Mouse (Mus musculus) kidney, postnatal 14 days (tissue): ENCODE results near the gene Fgfr1op2.

ENCODE experiments used
- DNase-seq: peaks from one replicate; pipeline ENCODE4 v3.0.0; 2022; ENCODE audit warnings: mixed read lengths

The Fgfr1op2 gene

DNA sequence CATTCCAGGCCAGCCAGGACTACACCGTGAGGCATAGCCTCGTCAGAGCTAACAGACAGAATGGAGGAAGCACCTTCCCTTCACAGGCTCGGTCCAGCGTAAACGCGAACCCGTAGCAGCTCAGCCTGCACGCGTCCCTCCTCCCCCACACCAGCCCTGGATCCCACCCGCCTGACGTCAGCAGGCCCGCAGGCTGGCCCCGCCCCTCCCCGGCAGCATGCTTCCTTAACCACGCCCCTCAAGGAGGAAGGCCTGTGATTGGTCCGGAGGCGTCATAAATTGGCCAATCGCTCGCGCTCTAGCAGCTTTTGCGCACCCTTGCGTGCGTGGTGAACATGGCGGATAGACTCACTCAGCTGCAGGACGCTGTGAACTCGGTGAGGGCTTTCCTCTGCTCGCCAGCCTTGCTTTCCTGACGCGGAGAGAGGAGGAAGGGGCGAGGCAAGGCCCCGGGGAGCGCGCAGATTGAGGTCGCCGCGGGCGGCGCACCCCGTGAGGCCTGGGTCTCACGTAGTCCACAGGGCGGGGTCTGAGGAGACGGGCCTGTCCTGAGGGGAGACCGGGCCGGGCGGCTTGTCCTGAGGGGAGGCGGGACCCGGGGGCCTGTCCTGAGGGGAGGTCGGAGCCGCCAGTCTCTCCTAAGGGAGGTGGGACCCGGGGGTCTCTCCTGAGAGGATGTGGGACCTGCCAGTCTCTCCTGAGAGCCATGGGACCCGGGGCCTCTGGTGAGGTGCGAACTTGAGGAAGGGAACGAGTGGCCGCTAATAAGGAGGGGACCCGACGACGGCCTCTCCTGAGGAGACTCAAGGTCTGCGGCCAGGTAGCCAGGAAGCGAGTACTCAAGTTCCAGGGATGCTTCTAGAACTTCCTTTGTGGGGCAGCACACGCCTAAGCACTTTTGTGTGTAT lies 65.5 kb downstream of the Fgfr1op2 start, which contains the start of the genes Med21 and Tm7sf3:
Med21 (plus strand) TSS at position 272 of the 908 bp plus-strand sequence.
Tm7sf3 (minus strand) TSS at position 549 of the 908 bp plus-strand sequence.
- DNase-seq = peak; percentile 99

DNA sequence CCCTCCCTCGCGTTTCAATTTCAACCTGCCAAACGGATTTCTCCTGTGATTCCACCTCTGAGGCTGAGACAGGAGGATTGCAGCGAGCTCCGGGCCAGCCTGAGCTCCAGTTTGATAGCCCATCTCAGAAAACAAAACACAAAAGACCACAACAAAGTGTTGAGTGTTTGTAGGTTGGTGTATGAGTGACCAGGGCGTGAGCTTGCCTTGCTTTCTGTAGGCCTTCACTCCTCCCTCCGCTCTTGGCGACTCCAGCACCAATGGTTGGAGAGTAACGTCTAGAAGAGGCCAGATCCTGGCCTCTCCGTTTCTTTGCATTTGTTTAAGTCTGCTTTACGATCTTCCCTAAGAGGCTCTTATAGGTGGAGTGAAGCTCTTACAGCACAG lies 66.2 kb downstream of the Fgfr1op2 start:
- DNase-seq = peak; percentile 22
